Mouse (Mus musculus) limb, embryonic 10.5 days (tissue): ENCODE results near the gene Efcc1. TPM values are rescaled to one million over a fixed set of nuclear protein-coding genes. Genes with fewer than 3 reads are reported as not detected.
A peak's percentile ranks its signal among the peaks of the same experiment; 100 is the strongest.

Experiments used
- DNase-seq: peaks from one replicate; pipeline ENCODE4 v3.0.0-alpha.2; 2017; ENCODE audit warnings: low spot score
- H3K27ac ChIP-seq: fragments of 300-500 bp; sonication (generic); 2 replicates; pipeline ENCODE4 v1.5.1; 2016; ENCODE audit warnings: mild to moderate bottlenecking
- H3K27me3 ChIP-seq: fragments of 300-500 bp; sonication (generic); 2 replicates; pipeline ENCODE4 v1.6.1; 2016; ENCODE audit warnings: low read depth, mild to moderate bottlenecking; ENCODE audit not compliant: poor library complexity, severe bottlenecking
- H3K36me3 ChIP-seq: fragments of 300-500 bp; sonication (generic); 2 replicates; pipeline ENCODE4 v1.6.1; 2016; ENCODE audit warnings: mild to moderate bottlenecking, moderate library complexity
- H3K4me1 ChIP-seq: fragments of 300-500 bp; sonication (generic); 2 replicates; pipeline ENCODE4 v1.6.1; 2016
- H3K4me3 ChIP-seq: fragments of 300-500 bp; sonication (generic); 2 replicates; pipeline ENCODE4 v1.5.1; 2016; ENCODE audit warnings: mild to moderate bottlenecking, moderate library complexity
- H3K9me3 ChIP-seq: fragments of 300-500 bp; sonication (generic); replicated peaks from 2 replicates; pipeline ENCODE4 v1.6.1; 2016; ENCODE audit warnings: mild to moderate bottlenecking
- WGBS: fragments of 180-500 bp; shearing (Covaris S2); methylation state at CpG from one replicate; pipeline ENCODE4 v1.1.7; 2016; 5-methylcytosine and 5-hydroxymethylcytosine counted together
- polyA plus RNA-seq: library from polyadenylated mRNA; unstranded; fragments of >200 nt; fragmentation: Nextera tagmentation; extraction: Ambion mirVana; gene quantifications from 2 replicates; pipeline ENCODE4 v1.2.1, GENCODE M21; 2016

The Efcc1 gene
- 0.08 and 0.18 TPM in 2 replicates for polyA plus RNA-seq

GRCm38 (mm10) chr6:87730591-87731462 is at the start of gene Efcc1:
TSS of gene Efcc1 (plus strand) at chr6:87730869.
- DNase-seq, result peak; percentile 68
- peak within 1 kb of the TSS; percentile 63 for H3K4me3 ChIP-seq
- H3K27ac ChIP-seq, result peak within 1 kb of the TSS; percentile 53; the same call in 1 of the 2 replicates
- H3K9me3 ChIP-seq, result no peaks in the 10 kb centered on the region
- H3K4me1 ChIP-seq, result peaks cover 28% of the 10 kb centered on the region
- under 1% methylated on average over 90 of the region's 90 CpGs for WGBS
- H3K36me3 ChIP-seq, result no peaks in the 10 kb centered on the region
- peaks cover 86% of the 10 kb centered on the region for H3K27me3 ChIP-seq

- DNase-seq, result no peak
- Histone ChIP-seq H3K27ac (no peak overlapping the region), H3K4me3 (no peak overlapping the region), H3K4me1 (peaks cover 5% of the 10 kb centered on the region), H3K27me3 (no peaks in the 10 kb centered on the region), H3K9me3 (0 out of 2 replicates have a peak, but pooled peaks cover 2% of the 10 kb centered on the region), H3K36me3 (no peaks in the 10 kb centered on the region)
- WGBS, result 85% methylated on average over 3 of the region's 3 CpGs
Measured at GRCm38 (mm10) chr6:87695947-87696346, 34.7 kb upstream of the Efcc1 start.

DNA sequence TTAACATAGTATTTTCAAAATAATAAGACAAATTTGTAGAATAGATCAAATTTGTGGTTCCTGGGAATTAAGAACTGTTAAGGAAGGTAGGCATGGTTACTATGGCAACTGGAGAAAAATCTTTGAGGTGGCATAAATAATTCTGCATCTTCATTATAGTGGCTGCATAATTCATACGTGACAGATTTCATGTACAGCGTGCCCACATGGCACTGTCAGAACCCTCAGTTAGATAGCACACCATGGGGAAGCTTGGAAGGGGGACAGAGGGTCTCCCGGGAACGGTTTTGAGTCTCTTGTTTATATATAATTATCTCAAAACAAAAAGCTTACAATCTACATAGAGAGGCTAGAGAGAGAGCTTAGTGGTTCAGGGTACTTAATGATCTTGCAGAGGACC is 34.1 kb upstream of the Efcc1 start:
- Histone ChIP-seq H3K4me3 (no peak overlapping the region), H3K27me3 (no peaks in the 10 kb centered on the region), H3K4me1 (peaks cover 5% of the 10 kb centered on the region), H3K36me3 (no peaks in the 10 kb centered on the region), H3K27ac (no peak overlapping the region), H3K9me3 (0 out of 2 replicates have a peak, but pooled peaks cover 2% of the 10 kb centered on the region)
- no peak for DNase-seq
- WGBS, result 91% methylated on average over 4 of the region's 4 CpGs

DNA sequence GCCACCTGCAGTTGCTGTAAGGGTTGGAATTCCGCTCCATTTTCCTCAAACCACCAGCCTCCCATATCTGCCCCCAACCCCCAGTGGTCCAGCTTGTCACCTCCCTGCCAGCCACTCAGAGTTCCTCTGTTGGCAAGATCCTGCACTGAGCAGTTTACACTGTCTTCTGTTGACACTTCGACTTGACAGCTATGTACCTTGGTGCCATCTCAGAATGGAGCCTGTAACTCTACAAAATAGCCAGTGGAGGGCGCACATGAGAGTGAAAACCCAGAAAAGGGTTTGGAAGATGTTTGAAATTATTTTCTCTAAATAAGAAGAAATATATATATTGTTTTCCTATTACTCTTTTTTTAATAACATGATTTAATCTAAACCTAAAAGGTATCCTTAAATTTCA is 24.4 kb upstream of the Efcc1 start:
- Histone ChIP-seq H3K9me3 (no peaks in the 10 kb centered on the region), H3K4me1 (no peaks in the 10 kb centered on the region), H3K4me3 (no peak overlapping the region), H3K27me3 (no peaks in the 10 kb centered on the region), H3K36me3 (no peaks in the 10 kb centered on the region), H3K27ac (no peak overlapping the region)
- no peak for DNase-seq
- 45% methylated on average over 3 of the region's 3 CpGs for WGBS

- no peaks in the 10 kb centered on the region for H3K36me3 ChIP-seq
- WGBS, result 92% methylated on average over 4 of the region's 4 CpGs
- no peaks in the 10 kb centered on the region for H3K9me3 ChIP-seq
- H3K27ac ChIP-seq, result no peak overlapping the region
- H3K27me3 ChIP-seq, result no peaks in the 10 kb centered on the region
- no peak for DNase-seq
- no peak overlapping the region for H3K4me3 ChIP-seq
- no peaks in the 10 kb centered on the region for H3K4me1 ChIP-seq
Measured at GRCm38 (mm10) chr6:87712311-87712710, 18.4 kb upstream of the Efcc1 start.

DNA sequence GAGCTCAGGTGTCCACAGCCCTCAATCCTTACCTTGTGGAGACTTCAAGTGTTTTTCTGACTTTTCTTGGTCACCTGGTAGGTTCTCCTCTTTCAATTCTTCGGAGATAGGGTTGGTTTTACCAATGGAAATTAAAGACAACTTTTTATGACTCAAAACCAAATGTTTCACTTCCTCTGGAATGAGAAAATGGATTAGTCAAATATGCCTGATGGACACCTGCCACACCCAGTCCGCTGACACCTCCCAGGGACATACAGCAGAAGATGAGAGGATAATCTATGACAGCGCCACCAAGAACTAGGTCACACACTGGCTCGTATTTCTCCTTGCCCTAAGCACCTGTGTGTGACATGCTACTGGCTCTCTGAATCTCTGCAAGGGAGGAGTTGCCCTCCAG is 16.6 kb upstream of the Efcc1 start:
- no peaks in the 10 kb centered on the region for H3K9me3 ChIP-seq
- no peaks in the 10 kb centered on the region for H3K4me1 ChIP-seq
- WGBS, result 83% methylated on average over 4 of the region's 4 CpGs
- no peaks in the 10 kb centered on the region for H3K36me3 ChIP-seq
- no peak overlapping the region for H3K4me3 ChIP-seq
- no peaks in the 10 kb centered on the region for H3K27me3 ChIP-seq
- no peak for DNase-seq
- H3K27ac ChIP-seq, result no peak overlapping the region

DNA sequence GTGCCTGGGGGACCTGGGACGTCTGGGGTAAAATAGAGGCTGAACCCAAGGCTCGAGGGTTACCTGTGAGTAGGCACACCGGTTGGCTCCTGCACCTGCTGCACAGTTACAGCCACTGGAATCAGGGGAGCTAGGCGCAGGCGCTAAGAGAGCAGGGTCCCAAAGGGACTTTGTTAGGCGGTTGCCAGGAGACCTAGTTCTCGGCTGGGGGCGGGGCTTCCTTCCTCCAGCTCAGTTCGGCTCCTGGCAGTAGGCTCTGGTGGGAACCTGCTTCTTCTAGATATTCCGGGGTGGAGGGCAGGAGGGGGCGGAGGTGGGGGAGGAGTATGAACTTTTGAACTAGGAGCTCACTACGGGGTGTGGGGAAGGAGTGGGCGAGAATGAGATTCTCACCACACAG is 8.0 kb upstream of the Efcc1 start:
- H3K36me3 ChIP-seq, result no peaks in the 10 kb centered on the region
- peaks cover 12% of the 10 kb centered on the region for H3K4me1 ChIP-seq
- H3K27me3 ChIP-seq, result peaks cover 12% of the 10 kb centered on the region; the same call in 1 of the 2 replicates
- H3K9me3 ChIP-seq, result no peaks in the 10 kb centered on the region
- DNase-seq, result peak; percentile 59
- 7% methylated on average over 13 of the region's 13 CpGs for WGBS
- no peak overlapping the region for H3K27ac ChIP-seq
- H3K4me3 ChIP-seq, result no peak overlapping the region

GRCm38 (mm10) chr6:87725267-87725912 is 5.3 kb upstream of the Efcc1 start:
- Histone ChIP-seq H3K9me3 (no peaks in the 10 kb centered on the region), H3K4me1 (peaks cover 14% of the 10 kb centered on the region), H3K36me3 (no peaks in the 10 kb centered on the region), H3K27ac (no peak overlapping the region), H3K4me3 (no peak overlapping the region), H3K27me3 (peaks cover 40% of the 10 kb centered on the region)
- WGBS, result 77% methylated on average over 7 of the region's 7 CpGs
- no peak for DNase-seq

- peaks cover 63% of the 10 kb centered on the region for H3K27me3 ChIP-seq
- WGBS, result 65% methylated on average over 3 of the region's 3 CpGs
- peaks cover 31% of the 10 kb centered on the region for H3K4me1 ChIP-seq
- H3K27ac ChIP-seq, result no peak overlapping the region
- no peaks in the 10 kb centered on the region for H3K36me3 ChIP-seq
- no peak for DNase-seq
- H3K4me3 ChIP-seq, result no peak overlapping the region
- no peaks in the 10 kb centered on the region for H3K9me3 ChIP-seq
Measured at GRCm38 (mm10) chr6:87728102-87728501, 2.6 kb upstream of the Efcc1 start.

DNA sequence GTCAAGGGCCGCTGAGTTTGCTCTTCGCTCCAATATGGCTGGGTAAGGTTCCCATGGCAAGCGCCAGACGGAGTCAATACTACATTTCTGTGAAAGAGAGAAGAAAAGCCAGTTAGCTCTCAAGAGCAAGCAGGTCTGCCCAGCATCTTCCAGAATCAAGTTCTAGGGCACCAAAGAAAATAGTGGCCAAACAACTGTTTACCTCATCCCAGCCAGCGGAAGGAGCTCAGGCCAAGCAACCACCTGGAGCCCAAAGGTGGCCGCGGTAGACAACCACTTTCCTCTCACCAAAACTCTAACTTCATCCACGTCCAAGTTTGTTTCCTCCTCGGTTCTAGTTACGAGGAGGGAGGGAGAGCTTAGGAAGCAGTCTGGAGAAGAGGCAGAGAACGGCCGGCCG is 528 bp upstream of the Efcc1 start:
- Histone ChIP-seq H3K36me3 (no peaks in the 10 kb centered on the region), H3K4me3 (peak overlapping the region; percentile 63), H3K9me3 (no peaks in the 10 kb centered on the region), H3K27ac (0 out of 2 replicates have a peak overlapping the region, but pooled peaks have one; percentile 53), H3K27me3 (peaks cover 79% of the 10 kb centered on the region), H3K4me1 (peaks cover 28% of the 10 kb centered on the region)
- no peak for DNase-seq
- 15% methylated on average over 13 of the region's 13 CpGs for WGBS

GRCm38 (mm10) chr6:87731463-87732095 is 910 bp downstream of the Efcc1 start:
- peak; percentile 41 for DNase-seq
- WGBS, result 3% methylated on average over 19 of the region's 19 CpGs
- Histone ChIP-seq H3K36me3 (no peaks in the 10 kb centered on the region), H3K4me1 (peaks cover 28% of the 10 kb centered on the region), H3K27me3 (peaks cover 89% of the 10 kb centered on the region), H3K4me3 (peak overlapping the region; percentile 63), H3K9me3 (no peaks in the 10 kb centered on the region), H3K27ac (peak overlapping the region; percentile 53; the same call in 1 of the 2 replicates)

DNA sequence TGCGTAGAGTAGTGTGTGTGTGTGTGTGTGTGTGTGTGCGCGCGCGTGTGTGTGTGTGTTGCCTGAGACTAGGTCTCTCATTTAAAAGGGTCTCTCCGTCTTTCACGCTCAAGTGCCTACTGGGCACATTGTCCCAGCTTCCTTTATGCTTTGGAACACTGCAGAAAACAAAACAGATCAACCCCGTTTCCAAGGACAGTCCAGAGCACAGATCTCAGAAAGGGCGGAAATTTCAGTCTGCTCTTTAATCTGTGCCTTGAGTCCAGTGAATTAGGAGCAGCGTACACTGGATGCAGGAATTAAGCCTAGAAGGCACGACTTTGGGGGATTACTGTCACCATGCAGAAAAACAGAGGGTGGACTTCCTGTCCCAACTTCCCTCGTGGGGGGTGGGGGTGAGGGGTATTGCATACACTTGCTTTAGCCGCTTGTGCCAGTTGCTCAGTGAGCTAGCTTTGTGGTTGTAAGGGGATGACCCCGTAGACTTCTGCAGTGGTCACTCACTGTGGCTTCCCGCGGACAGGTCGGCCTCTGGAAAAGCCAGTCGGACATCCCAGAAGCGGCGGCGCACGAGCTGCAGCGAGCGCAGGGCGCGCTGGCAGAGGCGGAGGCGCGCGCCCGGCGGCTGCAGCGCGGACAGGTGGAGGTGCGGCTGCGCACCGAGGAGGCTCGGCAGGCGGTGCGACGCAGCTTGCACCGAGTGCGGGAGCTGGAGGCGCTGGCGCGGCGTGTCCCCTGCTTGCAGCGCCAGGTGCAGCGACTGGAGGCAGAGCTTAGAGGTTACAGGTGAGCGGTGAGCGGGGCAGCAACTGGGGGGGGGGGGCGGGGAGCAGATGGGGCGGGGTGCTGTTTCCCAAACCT is 1.7 kb downstream of the Efcc1 start:
- 3% methylated on average over 53 of the region's 53 CpGs for WGBS
- H3K27me3 ChIP-seq, result peaks cover 88% of the 10 kb centered on the region
- H3K9me3 ChIP-seq, result no peaks in the 10 kb centered on the region
- peak overlapping the region; percentile 63 for H3K4me3 ChIP-seq
- H3K27ac ChIP-seq, result no peak overlapping the region
- DNase-seq, result peak; percentile 54
- no peaks in the 10 kb centered on the region for H3K36me3 ChIP-seq
- peaks cover 28% of the 10 kb centered on the region for H3K4me1 ChIP-seq
